Mouse (Mus musculus): ENCODE data around the gene Met.

The Met gene

GRCm38 (mm10) chr6:17549645-17550044 is 86.0 kb downstream of the Met start:
- no peak for DNase-seq (ENCODE audit: low read depth)

GRCm38 (mm10) chr6:17554263-17554662 is 90.7 kb downstream of the Met start:
- DNase-seq (ENCODE audit: low read depth): no peak

GRCm38 (mm10) chr6:17554757-17555156 is 91.2 kb downstream of the Met start:
- DNase-seq (ENCODE audit: low read depth): no peak

GRCm38 (mm10) chr6:17555719-17556118 is 92.1 kb downstream of the Met start:
- DNase-seq (ENCODE audit: low read depth): no peak

- no peak for DNase-seq (ENCODE audit: low read depth)
Observed at GRCm38 (mm10) chr6:17559657-17560056, 96.1 kb downstream of the Met start.

GRCm38 (mm10) chr6:17561347-17561746 is 97.7 kb downstream of the Met start:
- DNase-seq (ENCODE audit: low read depth): no peak

- DNase-seq (ENCODE audit: low read depth): no peak
Observed at GRCm38 (mm10) chr6:17561886-17562285, 98.3 kb downstream of the Met start.

- DNase-seq (ENCODE audit: low read depth): no peak
Observed at GRCm38 (mm10) chr6:17562472-17563088, 99.0 kb downstream of the Met start.

GRCm38 (mm10) chr6:17568702-17569352 is 105.2 kb downstream of the Met start:
- DNase-seq (ENCODE audit: low read depth): no peak

- no peak for DNase-seq (ENCODE audit: low read depth)
Observed at GRCm38 (mm10) chr6:17573227-17573626, 109.6 kb downstream of the Met start.

- no peak for DNase-seq (ENCODE audit: low read depth)
Observed at GRCm38 (mm10) chr6:17573732-17574131, 110.1 kb downstream of the Met start.

GRCm38 (mm10) chr6:17578092-17578760 is 114.6 kb downstream of the Met start:
- no peak for DNase-seq (ENCODE audit: low read depth)

- no peak for DNase-seq (ENCODE audit: low read depth)
Observed at GRCm38 (mm10) chr6:17580349-17580748, 116.7 kb downstream of the Met start.

- peak; percentile 26 for DNase-seq (ENCODE audit: low read depth)
Observed at GRCm38 (mm10) chr6:17583982-17584381, 120.4 kb downstream of the Met start.

GRCm38 (mm10) chr6:17589049-17589952 is 125.7 kb downstream of the Met start:
- DNase-seq (ENCODE audit: low read depth): peak; percentile 56

GRCm38 (mm10) chr6:17589953-17590627 is 126.5 kb downstream of the Met start:
- no peak for DNase-seq (ENCODE audit: low read depth)

GRCm38 (mm10) chr6:17593971-17594370 is 130.4 kb downstream of the Met start:
- DNase-seq (ENCODE audit: low read depth): no peak

- no peak for DNase-seq (ENCODE audit: low read depth)
Observed at GRCm38 (mm10) chr6:17595712-17596462, 132.3 kb downstream of the Met start.

- no peak for DNase-seq (ENCODE audit: low read depth)
Observed at GRCm38 (mm10) chr6:17599373-17599772, 135.8 kb downstream of the Met start.

- no peak for DNase-seq (ENCODE audit: low read depth)
Observed at GRCm38 (mm10) chr6:17601526-17601925, 137.9 kb downstream of the Met start.

GRCm38 (mm10) chr6:17606915-17607314 is 143.3 kb downstream of the Met start:
- no peak for DNase-seq (ENCODE audit: low read depth)

Measured in c-Kit-positive CD71-negative TER-119-negative erythroid progenitor cells, embryonic 14.5 days (primary cell).